Mouse (Mus musculus): ENCODE results near the gene Tsc2. TPM values are rescaled to one million over a fixed set of nuclear protein-coding genes. Genes with fewer than 3 reads are reported as not detected.

The Tsc2 gene
- total and polyA plus RNA-seq, 2 experiments from 2014 or later: 61.7 to 106 TPM

DNA sequence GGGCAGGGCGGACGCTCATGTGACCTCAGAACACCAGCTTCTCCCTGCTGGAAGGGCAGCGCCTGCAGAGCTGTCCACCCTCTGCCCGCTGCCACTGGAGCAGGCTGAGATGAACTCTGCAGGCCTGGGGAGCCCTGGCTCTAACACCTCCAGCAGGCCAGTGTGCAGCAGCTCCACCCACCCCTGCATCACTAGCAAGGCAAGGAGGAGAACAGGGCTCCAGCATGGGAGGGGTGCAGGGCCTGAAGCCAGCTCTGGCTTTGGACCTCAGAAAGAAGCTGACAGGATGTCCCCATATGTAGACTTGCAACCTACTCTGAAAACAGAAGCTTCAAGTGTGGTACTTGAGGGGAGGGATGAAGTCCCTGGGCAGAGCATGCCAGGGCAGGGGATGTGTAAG lies 31.9 kb downstream of the Tsc2 start:
- no peak for ATAC-seq (ENCODE audit: low FRiP score)
- Histone ChIP-seq H3K36me3 (ENCODE audit: insufficient read depth, low read length) (peaks cover 93% of the 10 kb centered on the region), H3K9ac (replicated peaks; ENCODE audit: low read length, poor library complexity, severe bottlenecking) (no peak overlapping the region)

DNA sequence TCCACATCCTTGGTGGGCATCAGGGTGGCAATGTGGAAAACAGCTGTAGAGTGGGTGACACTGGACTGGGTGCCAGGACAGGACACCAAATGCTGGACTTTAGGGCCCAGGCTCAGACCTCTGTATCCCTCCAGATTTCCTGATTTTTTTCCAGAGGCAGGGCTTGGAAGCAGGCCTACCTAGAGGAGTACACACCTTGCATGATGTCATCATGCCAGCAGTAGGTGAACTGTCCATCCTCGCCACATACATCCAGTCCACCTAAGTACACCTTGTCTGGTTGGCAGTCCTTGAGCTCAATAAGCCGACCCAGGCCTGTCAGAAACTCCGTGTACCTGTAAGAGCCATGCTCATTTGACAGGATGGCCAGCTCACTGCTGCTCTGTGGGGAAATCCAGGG lies 34.4 kb downstream of the Tsc2 start:
- H3K9ac ChIP-seq (replicated peaks; ENCODE audit: low read length, poor library complexity, severe bottlenecking): no peak overlapping the region
- H3K4me1 ChIP-seq (ENCODE audit: insufficient read depth, low read length): no peaks in the 10 kb centered on the region
- no peaks in the 10 kb centered on the region for H3K27me3 ChIP-seq (ENCODE audit: insufficient read depth, low read length)
- no peak overlapping the region for H3K4me2 ChIP-seq (ENCODE audit: low read depth, low read length, poor library complexity, severe bottlenecking)
- H3K36me3 ChIP-seq (ENCODE audit: insufficient read depth, low read length): peaks cover 95% of the 10 kb centered on the region
- no peak for DNase-seq (ENCODE audit: low spot score)
- H3K27ac ChIP-seq (ENCODE audit: low read depth, low read length): no peak overlapping the region
- no peak for TF ChIP-seq CTCF (IDR thresholded peaks at IDR 0.05)
- ATAC-seq (ENCODE audit: low FRiP score): no peak
- no peak overlapping the region for H3K4me3 ChIP-seq (ENCODE audit: low read depth, low read length)
- no peaks in the 10 kb centered on the region for H3K9me3 ChIP-seq (ENCODE audit: low read length)
- WGBS: 95% methylated on average over 3 of the region's 3 CpGs

More for the DNA sequence above, 31.9 kb downstream of the Tsc2 start:
- Histone ChIP-seq H3K27me3 (ENCODE audit: insufficient read depth, low read length) (no peaks in the 10 kb centered on the region), H3K27ac (ENCODE audit: low read depth, low read length) (no peak overlapping the region), H3K4me1 (ENCODE audit: insufficient read depth, low read length) (no peaks in the 10 kb centered on the region), H3K4me2 (ENCODE audit: low read depth, low read length, poor library complexity, severe bottlenecking) (no peak overlapping the region), H3K4me3 (ENCODE audit: low read depth, low read length) (no peak overlapping the region), H3K9me3 (ENCODE audit: low read length) (no peaks in the 10 kb centered on the region)
- WGBS: 90% methylated on average over 4 of the region's 4 CpGs
- DNase-seq (ENCODE audit: low spot score): no peak
- TF ChIP-seq CTCF (IDR thresholded peaks at IDR 0.05): no peak

DNA sequence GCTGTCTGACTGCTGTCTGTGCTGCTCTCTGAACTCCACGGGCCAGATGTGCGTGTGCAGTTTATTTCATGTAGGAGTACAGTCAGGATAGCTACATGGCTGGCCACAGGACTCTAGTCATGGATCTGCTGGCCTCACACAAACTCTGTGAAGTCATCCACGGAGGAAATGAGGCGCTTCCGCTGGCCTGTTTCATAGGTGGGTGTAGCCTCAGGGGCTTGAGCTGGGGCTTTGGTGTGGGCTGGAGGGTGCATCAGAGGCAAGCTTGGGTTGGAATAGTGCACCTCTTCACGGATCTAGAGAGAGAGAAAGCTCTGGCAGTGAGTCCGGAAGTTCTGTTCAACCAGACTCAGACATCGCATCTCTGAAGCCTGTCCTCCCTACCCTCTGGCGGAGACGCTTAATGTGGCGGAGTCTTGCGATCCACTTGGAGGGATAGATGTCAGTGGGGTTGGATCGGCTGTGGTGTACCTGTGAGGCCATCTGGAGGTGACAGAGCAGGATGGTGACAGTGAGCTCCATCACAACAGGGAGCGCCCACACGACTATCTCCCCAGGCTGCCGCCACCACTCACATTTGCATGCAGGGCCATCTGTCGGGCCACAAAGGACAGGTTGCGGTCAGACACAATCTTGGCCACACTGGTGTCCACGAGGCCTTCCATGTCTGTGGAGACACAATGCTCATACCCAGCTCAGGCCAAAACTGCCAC lies 35.8 kb downstream of the Tsc2 start:
- peaks cover 96% of the 10 kb centered on the region for H3K36me3 ChIP-seq (ENCODE audit: insufficient read depth, low read length)
- DNase-seq (ENCODE audit: low spot score) (no peak), ATAC-seq (ENCODE audit: low FRiP score) (no peak)
- no peak overlapping the region for H3K4me2 ChIP-seq (ENCODE audit: low read depth, low read length, poor library complexity, severe bottlenecking)
- H3K27me3 ChIP-seq (ENCODE audit: insufficient read depth, low read length): no peaks in the 10 kb centered on the region
- H3K4me1 ChIP-seq (ENCODE audit: insufficient read depth, low read length): no peaks in the 10 kb centered on the region
- no peak overlapping the region for H3K27ac ChIP-seq (ENCODE audit: low read depth, low read length)
- no peaks in the 10 kb centered on the region for H3K9me3 ChIP-seq (ENCODE audit: low read length)
- 89% methylated on average over 19 of the region's 19 CpGs for WGBS
- H3K9ac ChIP-seq (replicated peaks; ENCODE audit: low read length, poor library complexity, severe bottlenecking): no peak overlapping the region
- TF ChIP-seq CTCF (IDR thresholded peaks at IDR 0.05): no peak
- H3K4me3 ChIP-seq (ENCODE audit: low read depth, low read length): no peak overlapping the region

DNA sequence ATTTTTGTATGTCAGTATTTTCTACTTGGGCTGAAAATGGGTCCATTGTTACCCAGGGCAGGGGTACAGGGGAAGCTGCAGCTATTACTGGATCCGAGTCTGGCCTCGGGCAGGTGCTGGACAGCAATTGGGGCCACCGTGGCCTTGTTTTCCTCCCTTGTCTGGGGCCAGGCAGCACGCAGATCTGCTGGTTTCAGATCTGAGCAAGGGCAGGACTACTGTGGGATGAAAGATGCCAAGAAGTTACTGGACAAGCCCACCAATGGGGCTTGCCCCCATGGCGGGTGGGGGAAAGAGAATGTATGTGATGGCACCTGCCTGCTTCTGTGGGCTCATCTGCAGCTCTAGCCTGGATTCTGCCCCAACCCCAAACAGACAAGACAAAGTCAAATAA lies 36.4 kb downstream of the Tsc2 start:
- H3K9me3 ChIP-seq (ENCODE audit: low read length): no peaks in the 10 kb centered on the region
- ATAC-seq (ENCODE audit: low FRiP score): no peak
- no peaks in the 10 kb centered on the region for H3K27me3 ChIP-seq (ENCODE audit: insufficient read depth, low read length)
- H3K9ac ChIP-seq (replicated peaks; ENCODE audit: low read length, poor library complexity, severe bottlenecking): no peak overlapping the region
- no peak for DNase-seq (ENCODE audit: low spot score)
- TF ChIP-seq CTCF (IDR thresholded peaks at IDR 0.05): no peak
- peaks cover 96% of the 10 kb centered on the region for H3K36me3 ChIP-seq (ENCODE audit: insufficient read depth, low read length)
- 75% methylated on average over 5 of the region's 5 CpGs for WGBS
- H3K4me2 ChIP-seq (ENCODE audit: low read depth, low read length, poor library complexity, severe bottlenecking): no peak overlapping the region
- no peak overlapping the region for H3K4me3 ChIP-seq (ENCODE audit: low read depth, low read length)
- H3K27ac ChIP-seq (ENCODE audit: low read depth, low read length): no peak overlapping the region
- no peaks in the 10 kb centered on the region for H3K4me1 ChIP-seq (ENCODE audit: insufficient read depth, low read length)

DNA sequence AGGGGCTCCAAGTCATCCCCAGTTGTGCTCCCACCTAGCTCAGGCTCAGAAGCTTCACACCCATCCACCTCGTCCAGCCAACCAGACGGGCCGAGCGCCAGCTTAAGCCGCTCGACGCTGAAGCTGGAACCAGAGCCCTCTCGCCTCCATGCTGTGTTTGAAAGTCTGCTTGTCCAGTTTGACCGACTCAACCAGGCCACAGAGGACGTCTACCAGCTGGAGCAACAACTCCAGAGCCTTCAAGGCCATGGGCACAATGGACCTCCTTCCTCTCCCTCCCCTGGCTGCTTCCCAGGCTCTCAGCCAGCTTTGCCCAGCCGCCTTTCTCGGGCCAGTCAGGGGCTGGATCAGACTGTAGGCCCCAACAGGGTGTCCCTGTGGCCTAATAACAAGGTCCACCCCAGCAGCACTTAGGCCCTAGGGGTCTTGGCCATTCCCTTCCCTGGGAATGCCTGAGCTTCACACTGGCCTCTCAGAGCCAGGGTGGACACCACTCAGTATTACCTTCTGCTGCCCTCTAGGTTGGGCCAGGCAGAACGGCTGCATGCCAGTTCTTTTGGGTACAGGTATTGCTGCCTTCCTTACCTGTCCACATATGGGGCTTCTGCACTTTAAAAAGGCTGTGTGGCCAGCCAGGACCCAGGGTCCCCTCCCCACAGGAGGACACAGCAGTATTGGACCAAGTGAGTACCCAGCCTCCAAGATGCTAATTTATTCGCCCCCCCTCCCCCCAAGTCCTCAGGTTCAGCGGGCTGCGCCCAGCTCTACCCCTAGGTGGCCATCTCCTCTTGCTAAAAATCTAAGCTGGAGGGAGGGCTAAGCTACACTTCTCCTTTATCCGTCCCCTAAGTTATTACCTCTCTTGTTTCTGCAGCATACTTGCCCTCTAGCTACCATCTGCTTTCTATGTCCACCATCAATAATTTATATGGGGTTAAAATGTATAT lies 37.0 kb downstream of the Tsc2 start:
- WGBS: 65% methylated on average over 17 of the region's 17 CpGs
- Histone ChIP-seq H3K27me3 (ENCODE audit: insufficient read depth, low read length) (no peaks in the 10 kb centered on the region), H3K4me1 (ENCODE audit: insufficient read depth, low read length) (no peaks in the 10 kb centered on the region), H3K9me3 (ENCODE audit: low read length) (no peaks in the 10 kb centered on the region), H3K9ac (replicated peaks; ENCODE audit: low read length, poor library complexity, severe bottlenecking) (no peak overlapping the region), H3K36me3 (ENCODE audit: insufficient read depth, low read length) (peaks cover 96% of the 10 kb centered on the region), H3K27ac (ENCODE audit: low read depth, low read length) (peak overlapping the region; percentile 26; the same call in 1 of the 2 replicates), H3K4me3 (ENCODE audit: low read depth, low read length) (no peak overlapping the region), H3K4me2 (ENCODE audit: low read depth, low read length, poor library complexity, severe bottlenecking) (no peak overlapping the region)
- peak; percentile 17 for DNase-seq (ENCODE audit: low spot score)
- TF ChIP-seq CTCF (IDR thresholded peaks at IDR 0.05): peak; percentile 51
- ATAC-seq (ENCODE audit: low FRiP score): no peak; the same call in 1 of the 2 replicates
